Mouse (Mus musculus) heart, embryonic 12.5 days (tissue): ENCODE measurements at regions not wholly inside any gene's neighbourhood (a gene's known extent, or its start where the extent isn't known, plus 50 kb on each side); places are given as distances from the start of the nearest gene placed in this dataset.

ENCODE experiments used
- ATAC-seq: fragments of 200-750 bp; cut with Nextera tagmentation; 2 replicates; pipeline ENCODE4 v1.8.0; 2017; ENCODE audit warnings: moderate TSS enrichment, moderate library complexity; ENCODE audit not compliant: insufficient number of reproducible peaks, low FRiP score
- H3K27ac ChIP-seq: fragments of 300-500 bp; sonication (generic); 2 replicates; pipeline ENCODE4 v1.5.1; 2016; ENCODE audit warnings: mild to moderate bottlenecking, moderate library complexity; ENCODE audit not compliant: poor library complexity, severe bottlenecking
- H3K27me3 ChIP-seq: fragments of 300-500 bp; sonication (generic); replicated peaks from 2 replicates; pipeline ENCODE4 v1.6.1; 2016; ENCODE audit warnings: mild to moderate bottlenecking, moderate library complexity
- H3K36me3 ChIP-seq: fragments of 300-500 bp; sonication (generic); 2 replicates; pipeline ENCODE4 v1.6.1; 2016; ENCODE audit warnings: mild to moderate bottlenecking, moderate library complexity
- H3K4me1 ChIP-seq: fragments of 300-500 bp; sonication (generic); replicated peaks from 2 replicates; pipeline ENCODE4 v1.6.1; 2016; ENCODE audit warnings: mild to moderate bottlenecking
- H3K4me2 ChIP-seq: fragments of 300-500 bp; sonication (generic); 2 replicates; pipeline ENCODE4 v1.6.1; 2016; ENCODE audit warnings: mild to moderate bottlenecking, moderate library complexity
- H3K4me3 ChIP-seq: fragments of 300-500 bp; sonication (generic); 2 replicates; pipeline ENCODE4 v1.5.1; 2016; ENCODE audit warnings: mild to moderate bottlenecking
- H3K9ac ChIP-seq: fragments of 300-500 bp; sonication (generic); 2 replicates; pipeline ENCODE4 v1.6.1; 2016; ENCODE audit warnings: mild to moderate bottlenecking, moderate library complexity
- H3K9me3 ChIP-seq: fragments of 300-500 bp; sonication (generic); replicated peaks from 2 replicates; pipeline ENCODE4 v1.6.1; 2016; ENCODE audit warnings: mild to moderate bottlenecking, moderate library complexity
- WGBS: fragments of 180-500 bp; shearing (Covaris S2); methylation state at CpG from one replicate; pipeline ENCODE4 v1.1.7; 2016; 5-methylcytosine and 5-hydroxymethylcytosine counted together

- ATAC-seq, result peak; percentile 42
- Histone ChIP-seq H3K27ac (0 out of 2 replicates have a peak overlapping the region, but pooled peaks have one; percentile 5), H3K9me3 (no peaks in the 10 kb centered on the region), H3K4me3 (no peak overlapping the region), H3K4me2 (no peak overlapping the region), H3K27me3 (no peaks in the 10 kb centered on the region), H3K36me3 (no peaks in the 10 kb centered on the region), H3K4me1 (peaks cover 9% of the 10 kb centered on the region; the same call in 1 of the 2 replicates), H3K9ac (no peak overlapping the region)
- WGBS, result 54% methylated on average over 20 of the region's 20 CpGs
These were observed 266.6 kb upstream of the Klf3 start for GRCm38 (mm10) chr5:64536393-64537112.

- Histone ChIP-seq H3K27ac (no peak overlapping the region), H3K36me3 (no peaks in the 10 kb centered on the region), H3K27me3 (no peaks in the 10 kb centered on the region), H3K4me1 (peaks cover 14% of the 10 kb centered on the region; the same call in 1 of the 2 replicates), H3K4me2 (no peak overlapping the region), H3K4me3 (no peak overlapping the region), H3K9ac (no peak overlapping the region), H3K9me3 (no peaks in the 10 kb centered on the region)
- ATAC-seq, result no peak
- 67% methylated on average over 10 of the region's 10 CpGs for WGBS
These were observed 265.9 kb upstream of the Klf3 start for GRCm38 (mm10) chr5:64537113-64537780.

DNA sequence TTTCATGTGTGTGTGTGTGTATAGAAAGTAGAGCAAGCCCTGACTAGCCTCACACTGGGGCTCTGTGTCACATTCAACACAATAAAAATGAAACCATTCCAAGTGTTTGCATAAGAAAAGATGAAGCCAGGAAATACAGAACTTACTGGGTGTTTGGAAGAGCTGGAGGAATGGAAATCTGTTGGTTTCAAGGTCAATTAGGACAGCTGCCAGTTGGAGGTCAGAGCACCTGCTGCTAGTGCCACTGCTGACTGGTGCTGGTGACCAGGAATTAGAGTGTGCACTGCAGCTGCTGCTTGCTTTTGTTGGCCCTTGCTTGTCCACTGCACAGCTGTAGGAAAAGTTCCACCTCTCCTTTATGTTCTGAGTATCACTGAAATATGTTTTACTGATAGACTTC is 261.4 kb upstream of the Klf3 start:
- no peak for ATAC-seq

DNA sequence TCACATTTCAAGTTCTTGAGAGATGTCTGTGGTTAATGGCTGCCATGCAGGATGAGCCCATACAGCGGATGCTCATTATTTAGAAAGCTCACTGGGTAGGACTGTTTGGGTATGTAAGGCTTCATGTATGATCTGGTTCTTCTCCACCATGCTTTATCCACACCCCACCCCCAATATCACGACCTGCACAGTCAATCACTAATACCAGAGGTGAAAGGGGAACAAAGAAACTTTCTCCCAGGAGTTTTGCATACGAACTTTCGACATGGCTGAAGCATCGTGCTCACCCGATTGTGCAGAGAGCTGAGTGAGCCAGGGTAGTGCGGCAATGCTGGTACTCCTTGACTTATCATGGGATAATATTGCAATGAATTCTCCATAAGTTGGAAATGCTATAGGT is 247.3 kb upstream of the Klf3 start:
- H3K36me3 ChIP-seq, result no peaks in the 10 kb centered on the region
- 84% methylated on average over 7 of the region's 7 CpGs for WGBS
- no peak overlapping the region for H3K4me2 ChIP-seq
- H3K27ac ChIP-seq, result no peak overlapping the region
- H3K9me3 ChIP-seq, result peaks cover 6% of the 10 kb centered on the region; the same call in 1 of the 2 replicates
- no peak overlapping the region for H3K4me3 ChIP-seq
- no peak overlapping the region for H3K9ac ChIP-seq
- no peaks in the 10 kb centered on the region for H3K4me1 ChIP-seq
- H3K27me3 ChIP-seq, result no peaks in the 10 kb centered on the region
- ATAC-seq, result no peak

More for the DNA sequence above, 261.4 kb upstream of the Klf3 start:
- no peak overlapping the region; the same call in 1 of the 2 replicates for H3K27ac ChIP-seq
- H3K4me1 ChIP-seq, result peaks cover 8% of the 10 kb centered on the region; the same call in 1 of the 2 replicates
- no peak overlapping the region for H3K4me2 ChIP-seq
- H3K9ac ChIP-seq, result no peak overlapping the region
- H3K9me3 ChIP-seq, result peaks cover 4% of the 10 kb centered on the region; the same call in 1 of the 2 replicates
- H3K27me3 ChIP-seq, result no peaks in the 10 kb centered on the region
- no peak overlapping the region for H3K4me3 ChIP-seq
- H3K36me3 ChIP-seq, result no peaks in the 10 kb centered on the region

GRCm38 (mm10) chr5:64566451-64567390 is 236.5 kb upstream of the Klf3 start:
- Histone ChIP-seq H3K27me3 (no peaks in the 10 kb centered on the region), H3K36me3 (no peaks in the 10 kb centered on the region), H3K4me3 (no peak overlapping the region), H3K4me1 (no peaks in the 10 kb centered on the region), H3K27ac (no peak overlapping the region), H3K4me2 (no peak overlapping the region), H3K9me3 (peaks cover 7% of the 10 kb centered on the region), H3K9ac (no peak overlapping the region)
- no peak for ATAC-seq
- 70% methylated on average over 13 of the region's 13 CpGs for WGBS

GRCm38 (mm10) chr5:64567813-64568212 is 235.4 kb upstream of the Klf3 start:
- H3K4me3 ChIP-seq, result no peak overlapping the region
- ATAC-seq, result 0 out of 2 replicates have a peak, but pooled peaks have one; percentile 48

DNA sequence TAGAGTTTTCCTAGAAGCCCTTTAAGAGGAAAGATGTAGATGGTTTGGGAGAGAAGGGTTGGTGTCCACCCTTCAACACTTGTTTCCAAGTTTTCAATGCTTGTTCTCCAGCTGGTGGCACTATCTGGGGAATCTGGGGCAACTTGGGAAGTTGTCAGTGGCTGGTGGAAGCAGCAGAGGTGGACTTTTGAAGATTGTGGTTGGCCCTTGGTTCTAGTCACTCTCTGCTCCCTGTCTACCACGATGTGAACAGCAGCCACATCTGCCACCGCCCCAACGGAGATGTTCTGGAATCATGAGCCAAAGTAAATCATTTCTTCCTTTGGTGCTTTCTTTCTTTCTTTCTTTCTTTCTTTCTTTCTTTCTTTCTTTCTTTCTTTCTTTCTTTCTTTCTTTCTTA is 234.9 kb upstream of the Klf3 start:
- Histone ChIP-seq H3K4me3 (no peak overlapping the region), H3K9me3 (peaks cover 7% of the 10 kb centered on the region), H3K9ac (no peak overlapping the region), H3K27me3 (no peaks in the 10 kb centered on the region), H3K27ac (no peak overlapping the region), H3K4me2 (no peak overlapping the region), H3K4me1 (no peaks in the 10 kb centered on the region), H3K36me3 (no peaks in the 10 kb centered on the region)
- WGBS, result 91% methylated on average over 3 of the region's 3 CpGs
- ATAC-seq, result no peak

More at GRCm38 (mm10) chr5:64567813-64568212, 235.4 kb upstream of the Klf3 start:
- Histone ChIP-seq H3K27ac (no peak overlapping the region), H3K9ac (no peak overlapping the region), H3K4me1 (no peaks in the 10 kb centered on the region), H3K9me3 (peaks cover 7% of the 10 kb centered on the region), H3K27me3 (no peaks in the 10 kb centered on the region), H3K36me3 (no peaks in the 10 kb centered on the region), H3K4me2 (no peak overlapping the region)
- WGBS, result 67% methylated on average over 5 of the region's 5 CpGs

DNA sequence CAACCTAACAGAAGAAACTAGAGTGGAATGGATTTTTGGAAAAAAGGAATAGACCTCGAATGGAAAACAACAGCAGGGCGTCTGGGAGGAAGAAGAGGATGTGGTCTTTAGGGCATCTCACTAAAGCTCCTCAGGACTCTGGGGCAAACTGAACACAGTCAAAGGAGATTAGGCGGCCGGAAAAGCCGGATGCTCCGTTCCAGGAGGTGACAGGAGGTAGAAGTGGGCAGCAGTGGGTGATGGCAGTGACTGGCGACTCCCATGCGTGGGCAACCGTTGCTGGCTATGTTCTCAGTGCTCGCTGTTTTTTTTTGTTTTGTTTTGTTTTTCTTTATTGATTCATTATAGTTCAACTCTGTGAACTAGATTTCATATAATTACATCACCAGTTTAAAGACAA is 228.8 kb upstream of the Klf3 start:
- H3K9ac ChIP-seq, result no peak overlapping the region
- peaks cover 4% of the 10 kb centered on the region; the same call in 1 of the 2 replicates for H3K9me3 ChIP-seq
- no peaks in the 10 kb centered on the region for H3K27me3 ChIP-seq
- H3K27ac ChIP-seq, result no peak overlapping the region
- H3K4me2 ChIP-seq, result no peak overlapping the region
- no peak overlapping the region for H3K4me3 ChIP-seq
- no peak for ATAC-seq
- 74% methylated on average over 10 of the region's 10 CpGs for WGBS
- H3K36me3 ChIP-seq, result no peaks in the 10 kb centered on the region
- H3K4me1 ChIP-seq, result peaks cover 33% of the 10 kb centered on the region

GRCm38 (mm10) chr5:64575896-64576295 is 227.3 kb upstream of the Klf3 start:
- WGBS, result 71% methylated on average over 6 of the region's 6 CpGs
- Histone ChIP-seq H3K9ac (no peak overlapping the region), H3K4me1 (peaks cover 45% of the 10 kb centered on the region), H3K36me3 (no peaks in the 10 kb centered on the region), H3K4me2 (no peak overlapping the region), H3K4me3 (no peak overlapping the region), H3K27me3 (no peaks in the 10 kb centered on the region), H3K9me3 (peaks cover 3% of the 10 kb centered on the region; the same call in 1 of the 2 replicates), H3K27ac (0 out of 2 replicates have a peak overlapping the region, but pooled peaks have one; percentile 76)
- no peak for ATAC-seq

GRCm38 (mm10) chr5:64576426-64577262 is 226.5 kb upstream of the Klf3 start:
- no peak for ATAC-seq
- Histone ChIP-seq H3K36me3 (no peaks in the 10 kb centered on the region), H3K4me3 (no peak overlapping the region), H3K4me1 (peaks cover 52% of the 10 kb centered on the region), H3K9me3 (no peaks in the 10 kb centered on the region), H3K27ac (peak overlapping the region; percentile 76), H3K4me2 (no peak overlapping the region), H3K9ac (no peak overlapping the region), H3K27me3 (no peaks in the 10 kb centered on the region)
- WGBS, result 66% methylated on average over 19 of the region's 19 CpGs
